Mouse (Mus musculus): ENCODE measurements at regions not wholly inside any gene's neighbourhood (a gene's known extent, or its start where the extent isn't known, plus 50 kb on each side); places are given as distances from the start of the nearest gene placed in this dataset.

GRCm38 (mm10) chr5:6179466-6179865 lies 430.3 kb upstream of the Steap1 start:
- DNase-seq (ENCODE audit: low spot score in 2 of 2), result peak in 1 of 2 experiments; percentile 7
- intact Hi-C loops (cut with DNase I), result no loop called here

- DNase-seq (ENCODE audit: low spot score in 2 of 2), result no peak
- intact Hi-C loops (cut with DNase I), result no loop called here
Measured at GRCm38 (mm10) chr5:6167983-6168382, 418.9 kb upstream of the Steap1 start.

- intact Hi-C loops (cut with DNase I), result no loop called here
- no peak for DNase-seq (ENCODE audit: low spot score in 2 of 2)
Measured at GRCm38 (mm10) chr5:6167576-6167975, 418.4 kb upstream of the Steap1 start.

All from left cerebral cortex, postnatal 14 days (tissue).